ENCODE assay signal across 7 mouse cellular contexts in the genomic region with DNA sequence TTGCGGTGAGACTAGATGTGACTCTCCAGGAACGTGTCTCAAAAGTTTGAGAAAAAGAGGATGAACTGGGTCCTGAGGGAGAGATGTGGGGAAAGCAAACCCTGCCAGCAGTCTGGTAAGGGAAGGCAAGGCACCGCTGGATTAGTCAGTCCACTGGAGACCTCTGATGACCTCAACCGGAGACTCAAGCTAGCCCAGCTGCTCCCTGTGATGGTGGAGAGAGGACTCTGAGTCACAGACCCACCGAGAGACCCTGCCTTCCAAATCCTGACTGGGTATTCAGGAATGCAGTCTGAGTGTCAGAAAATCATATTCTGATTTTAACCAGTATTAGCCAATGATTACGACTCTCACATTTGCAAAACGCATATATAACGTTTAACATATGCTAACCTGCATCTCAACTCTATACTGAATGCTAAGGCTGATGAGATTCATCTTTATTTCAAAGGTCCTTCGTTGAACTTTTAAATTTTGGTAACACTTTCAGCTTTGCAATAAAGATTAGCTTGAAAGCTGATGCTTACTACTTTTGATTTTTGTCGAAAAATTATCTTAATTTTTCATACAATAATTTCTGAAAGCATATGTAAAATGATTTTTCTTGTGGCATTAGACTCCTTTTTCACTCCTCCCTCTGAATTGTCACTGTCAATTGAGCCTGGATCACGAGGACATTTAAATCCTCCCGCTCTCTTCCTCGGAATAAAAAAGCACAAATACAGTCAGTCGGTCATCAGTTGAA. TPM values are rescaled to one million over a fixed set of nuclear protein-coding genes. Genes with fewer than 3 reads are reported as not detected.
DNase-seq lines count a peak whose midpoint lies in the region; ATAC-seq lines count a peak whose summit lies in the region.

No protein-coding gene starts in this region.

- H3K27me3 ChIP-seq in neural tube, embryonic 11.5 days (ENCODE audit: control insufficient read depth, insufficient read depth, low read length), result peaks cover 7% of the 10 kb centered on the region
- no peaks in the 10 kb centered on the region; the same call in none of the 2 replicates for H3K27me3 ChIP-seq in forebrain, embryonic 14.5 days (replicated peaks; ENCODE audit: control insufficient read depth, insufficient read depth, low read length)
- H3K27me3 ChIP-seq in liver, embryonic 13.5 days, result peaks cover 26% of the 10 kb centered on the region

- no peaks in the 10 kb centered on the region for H3K36me3 ChIP-seq in neural tube, embryonic 11.5 days (ENCODE audit: control insufficient read depth, insufficient read depth, low read length)
- no peaks in the 10 kb centered on the region for H3K36me3 ChIP-seq in forebrain, embryonic 14.5 days (ENCODE audit: control insufficient read depth, insufficient read depth, low read length)
- H3K36me3 ChIP-seq in liver, embryonic 13.5 days, result peaks cover 1% of the 10 kb centered on the region; the same call in 1 of the 2 replicates

- H3K9ac ChIP-seq in neural tube, embryonic 11.5 days (ENCODE audit: low read length), result no peak overlapping the region
- H3K9ac ChIP-seq in forebrain, embryonic 14.5 days (ENCODE audit: low read length), result no peak overlapping the region
- peak overlapping the region; percentile 47; the same call in 1 of the 2 replicates for H3K9ac ChIP-seq in liver, embryonic 13.5 days

- WGBS in neural tube, embryonic 11.5 days, result 34% methylated on average over 14 of the region's 14 CpGs
- 35% methylated on average over 14 of the region's 14 CpGs for WGBS in forebrain, embryonic 14.5 days
- 31% methylated on average over 14 of the region's 14 CpGs for WGBS in liver, embryonic 13.5 days (ENCODE audit: insufficient replicate concordance)

- H3K4me1 ChIP-seq in neural tube, embryonic 11.5 days (ENCODE audit: control insufficient read depth, insufficient read depth, low read length), result no peaks in the 10 kb centered on the region
- no peaks in the 10 kb centered on the region for H3K4me1 ChIP-seq in forebrain, embryonic 14.5 days (ENCODE audit: control insufficient read depth, insufficient read depth, low read length)
- H3K4me1 ChIP-seq in liver, embryonic 13.5 days (replicated peaks), result peaks cover 57% of the 10 kb centered on the region

- H3K27ac ChIP-seq in neural tube, embryonic 11.5 days (ENCODE audit: low read depth, low read length), result no peak overlapping the region
- H3K27ac ChIP-seq in forebrain, embryonic 14.5 days (ENCODE audit: low read depth, low read length), result no peak overlapping the region
- H3K27ac ChIP-seq in liver, embryonic 13.5 days, result no peak overlapping the region

- H3K4me2 ChIP-seq in neural tube, embryonic 11.5 days (ENCODE audit: low read depth), result peak overlapping the region; percentile 20; the same call in 1 of the 2 replicates
- peak overlapping the region; percentile 50 for H3K4me2 ChIP-seq in forebrain, embryonic 14.5 days (ENCODE audit: low read length)
- H3K4me2 ChIP-seq in liver, embryonic 13.5 days, result peak overlapping the region; percentile 85

- no peaks in the 10 kb centered on the region for H3K9me3 ChIP-seq in neural tube, embryonic 11.5 days (ENCODE audit: control insufficient read depth, low read length)
- H3K9me3 ChIP-seq in forebrain, embryonic 14.5 days (replicated peaks; ENCODE audit: control insufficient read depth, low read length), result no peaks in the 10 kb centered on the region
- H3K9me3 ChIP-seq in liver, embryonic 13.5 days (replicated peaks), result peaks cover 4% of the 10 kb centered on the region; the same call in 1 of the 2 replicates

- no peak for ATAC-seq in neural tube, embryonic 11.5 days (ENCODE audit: insufficient read depth, low FRiP score, low TSS enrichment)
- ATAC-seq in forebrain, embryonic 14.5 days, result no peak
- no peak for ATAC-seq in liver, embryonic 13.5 days (ENCODE audit: low read depth)
- ATAC-seq in megakaryocyte progenitor cell, adult 5-6 weeks (replicated peaks; ENCODE audit: poor library complexity), result no peak
- no peak for ATAC-seq in activated CD4-positive, CD25-positive, alpha-beta regulatory T cell, adult 4 months

- 0 out of 2 replicates have a peak overlapping the region, but pooled peaks have one; percentile 7 for H3K4me3 ChIP-seq in neural tube, embryonic 11.5 days (ENCODE audit: low read depth, low read length)
- peak overlapping the region; percentile 28; the same call in 1 of the 2 replicates for H3K4me3 ChIP-seq in forebrain, embryonic 14.5 days (ENCODE audit: low read depth, low read length)
- H3K4me3 ChIP-seq in liver, embryonic 13.5 days (replicated peaks), result peak overlapping the region; percentile 61

- DNase-seq in neural tube, embryonic 11.5 days (ENCODE audit: low spot score), result no peak
- DNase-seq in neural tube, embryonic 10.5 days (ENCODE audit: extremely low spot score, low spot score), result no peak
- DNase-seq in forebrain, embryonic 14.5 days (ENCODE audit: low spot score), result no peak
- DNase-seq in liver, embryonic 13.5 days, result no peak
- no peak for DNase-seq in testis, postnatal 14 days (ENCODE audit: low spot score)

RNA-seq across cellular contexts. Expression of gene Trim7, which starts 3.0 kb away (rescaled TPM):
- polyA plus RNA-seq in neural tube, embryonic 11.5 days (2014; fragmentation: Nextera tagmentation; extraction: Ambion mirVana), result 0.51 and 0.97 TPM in 2 replicates
- polyA plus RNA-seq in forebrain, embryonic 14.5 days (2014; fragmentation: Nextera tagmentation; extraction: Ambion mirVana), result 0.61 and 1.3 TPM in 2 replicates
- 0.06 and 0.09 TPM in 2 replicates for polyA plus RNA-seq in liver, embryonic 13.5 days (2015; fragmentation: Nextera tagmentation; extraction: Ambion mirVana)
- 0.12 and 0.32 TPM in 2 replicates for total RNA-seq in megakaryocyte progenitor cell, adult 5-6 weeks (2015)
- 0.51 and 3.5 TPM in 2 replicates for total RNA-seq in megakaryocyte progenitor cell, adult 5-6 weeks (2017)
- polyA plus RNA-seq in activated CD4-positive, CD25-positive, alpha-beta regulatory T cell, adult 4 months (2017; shearing (Covaris generic)), result 1 to 10 TPM in 1 of 2 experiments, under 1 TPM in 1; 0.52 to 1.1 TPM

RNA-seq across cellular contexts. Expression of gene Gm12184, which starts 3.5 kb away (rescaled TPM):
- polyA plus RNA-seq in neural tube, embryonic 11.5 days (2014; fragmentation: Nextera tagmentation; extraction: Ambion mirVana), result 10.9 and 18.2 TPM in 2 replicates
- polyA plus RNA-seq in forebrain, embryonic 14.5 days (2014; fragmentation: Nextera tagmentation; extraction: Ambion mirVana), result 3.5 and 3.6 TPM in 2 replicates
- polyA plus RNA-seq in liver, embryonic 13.5 days (2015; fragmentation: Nextera tagmentation; extraction: Ambion mirVana), result 1.2 and 1.7 TPM in 2 replicates
- total RNA-seq in megakaryocyte progenitor cell, adult 5-6 weeks (2015), result 4.6 and 6.8 TPM in 2 replicates
- 14.6 and 22.1 TPM in 2 replicates for total RNA-seq in megakaryocyte progenitor cell, adult 5-6 weeks (2017)
- 1 to 10 TPM; 3.0 to 3.1 TPM for polyA plus RNA-seq in activated CD4-positive, CD25-positive, alpha-beta regulatory T cell, adult 4 months (2017; shearing (Covaris generic))

RNA-seq across cellular contexts. Expression of gene Trim41, which starts 5.8 kb away (rescaled TPM):
- 3.6 and 4.2 TPM in 2 replicates for polyA plus RNA-seq in neural tube, embryonic 11.5 days (2014; fragmentation: Nextera tagmentation; extraction: Ambion mirVana)
- polyA plus RNA-seq in forebrain, embryonic 14.5 days (2014; fragmentation: Nextera tagmentation; extraction: Ambion mirVana), result 3.2 and 4.0 TPM in 2 replicates
- polyA plus RNA-seq in liver, embryonic 13.5 days (2015; fragmentation: Nextera tagmentation; extraction: Ambion mirVana), result 1.7 and 2.4 TPM in 2 replicates
- total RNA-seq in megakaryocyte progenitor cell, adult 5-6 weeks (2015), result 11.7 and 12.6 TPM in 2 replicates
- 63.3 and 72.7 TPM in 2 replicates for total RNA-seq in megakaryocyte progenitor cell, adult 5-6 weeks (2017)
- polyA plus RNA-seq in activated CD4-positive, CD25-positive, alpha-beta regulatory T cell, adult 4 months (2017; shearing (Covaris generic)), result 1 to 10 TPM; 3.8 to 4.4 TPM

RNA-seq across cellular contexts. Expression of gene Rack1, which starts 22.8 kb away (rescaled TPM):
- polyA plus RNA-seq in neural tube, embryonic 11.5 days (2014; fragmentation: Nextera tagmentation; extraction: Ambion mirVana), result 652 and 656 TPM in 2 replicates
- polyA plus RNA-seq in forebrain, embryonic 14.5 days (2014; fragmentation: Nextera tagmentation; extraction: Ambion mirVana), result 553 and 718 TPM in 2 replicates
- 688 and 710 TPM in 2 replicates for polyA plus RNA-seq in liver, embryonic 13.5 days (2015; fragmentation: Nextera tagmentation; extraction: Ambion mirVana)
- 3,057 and 3,071 TPM in 2 replicates for total RNA-seq in megakaryocyte progenitor cell, adult 5-6 weeks (2015)
- 1,485 and 1,729 TPM in 2 replicates for total RNA-seq in megakaryocyte progenitor cell, adult 5-6 weeks (2017)
- 1,000 to 10,000 TPM; 1,417 to 1,752 TPM for polyA plus RNA-seq in activated CD4-positive, CD25-positive, alpha-beta regulatory T cell, adult 4 months (2017; shearing (Covaris generic))

RNA-seq across cellular contexts. Expression of gene Irgm1, which starts 48.5 kb away (rescaled TPM):
- 1.8 and 2.8 TPM in 2 replicates for polyA plus RNA-seq in neural tube, embryonic 11.5 days (2014; fragmentation: Nextera tagmentation; extraction: Ambion mirVana)
- 1.9 and 2.2 TPM in 2 replicates for polyA plus RNA-seq in forebrain, embryonic 14.5 days (2014; fragmentation: Nextera tagmentation; extraction: Ambion mirVana)
- polyA plus RNA-seq in liver, embryonic 13.5 days (2015; fragmentation: Nextera tagmentation; extraction: Ambion mirVana), result 17.0 and 19.8 TPM in 2 replicates
- 44.1 and 45.1 TPM in 2 replicates for total RNA-seq in megakaryocyte progenitor cell, adult 5-6 weeks (2015)
- total RNA-seq in megakaryocyte progenitor cell, adult 5-6 weeks (2017), result 32.4 and 34.9 TPM in 2 replicates
- polyA plus RNA-seq in activated CD4-positive, CD25-positive, alpha-beta regulatory T cell, adult 4 months (2017; shearing (Covaris generic)), result 100 to 1,000 TPM; 204 to 218 TPM

Comparison
In these comparisons a context has a peak if more than half of its experiments do, and no peak if none do; other contexts are left out.
1. H3K4me2 ChIP-seq: peak in every context shown above with its lines; median percentile 85 in liver, embryonic 13.5 days; 50 in forebrain, embryonic 14.5 days; 20 in neural tube, embryonic 11.5 days.
2. H3K4me3 ChIP-seq: peak in every context shown above with its lines; median percentile 61 in liver, embryonic 13.5 days; 28 in forebrain, embryonic 14.5 days; 7 in neural tube, embryonic 11.5 days.